Mouse (Mus musculus) T-cell, adult 66 days (primary cell): ENCODE measurements around the gene Pnisr. TPM values are rescaled to one million over a fixed set of nuclear protein-coding genes. Genes with fewer than 3 reads are reported as not detected.

ENCODE experiments used
- total RNA-seq, 2 experiments: library from RNA; stranded (reverse); gene quantifications; 3 replicates in 1 of 2; 4 replicates in 1 of 2; pipeline ENCODE4 v1.2.4; 2023

Gene Pnisr
- 100 to 1,000 TPM; 221 to 235 TPM for total RNA-seq

GRCm38 (mm10) chr4:21847481-21848286, at the start of gene Pnisr:
Pnisr (plus strand) TSS chr4:21847583.

GRCm38 (mm10) chr4:21879565-21880220, 32.3 kb downstream of the Pnisr start, which contains the start of gene Coq3:
Coq3 (plus strand) TSS chr4:21879673.

Other genes starting within 250 kb of the Pnisr start
- gene Prdm13, start 161.6 kb upstream of the Pnisr start, total RNA-seq = not detected
- gene Ccnc, start 119.9 kb upstream of the Pnisr start, total RNA-seq = 10 to 100 TPM; 22.3 to 25.2 TPM
- gene Usp45, start 80.4 kb upstream of the Pnisr start, total RNA-seq = 10 to 100 TPM; 29.9 to 32.7 TPM
- 1 to 10 TPM; 4.4 to 6.3 TPM for gene Tstd3, start 80.4 kb upstream of the Pnisr start, total RNA-seq
- 1 to 10 TPM; 3.6 to 3.9 TPM for gene Coq3, start 32.1 kb downstream of the Pnisr start, total RNA-seq
- under 1 TPM in 1 of 2 experiments, not detected in 1; 0.18 TPM for gene Faxc, start 83.7 kb downstream of the Pnisr start, total RNA-seq